Mouse (Mus musculus): ENCODE measurements at regions not wholly inside any gene's neighbourhood (a gene's known extent, or its start where the extent isn't known, plus 50 kb on each side); places are given as distances from the start of the nearest gene placed in this dataset.

- TF ChIP-seq CTCF (conservative IDR thresholded peaks at IDR 0.05 in 1 of 2, IDR thresholded peaks at IDR 0.05 in 1 of 2; ENCODE audit: low read depth in 2 of 2, low read length in 2 of 2) (no peak), HCFC1 (IDR thresholded peaks at IDR 0.05; ENCODE audit: low read depth, low read length) (no peak)
These were observed 335.8 kb downstream of the Cenpc1 start for GRCm38 (mm10) chr5:85729613-85730012.

All from CH12.LX (cell line).